ENCODE assay signal across 11 mouse cellular contexts in genomic region chr4:132592958-132593357, GRCm38 (mm10). TPM values are rescaled to one million over a fixed set of nuclear protein-coding genes. Genes with fewer than 3 reads are reported as not detected.
DNase-seq lines count a peak whose midpoint lies in the region; ATAC-seq lines count a peak whose summit lies in the region.
"Had no signal": no experiment of that assay in that cellular context is flagged by ENCODE, and none has a peak within 500 bp of the region (broad histone marks: within the 10 kb centered on the region; RNA-seq: fewer than 3 reads in every experiment).

No protein-coding gene starts in this region.

- H3K36me3 ChIP-seq in limb, embryonic 10.5 days: no peaks in the 10 kb centered on the region
- H3K36me3 ChIP-seq in forebrain, embryonic 16.5 days (ENCODE audit: control insufficient read depth, insufficient read depth): no peaks in the 10 kb centered on the region
- H3K36me3 ChIP-seq: embryonic facial prominence, embryonic 13.5 days; limb, embryonic 12.5 days had no signal

- DNase-seq in layer of hippocampus, adult 9-11 months: peak; percentile 69
- DNase-seq in layer of hippocampus, adult 8-10 months (ENCODE audit: low spot score in 2 of 2): no peak
- peak; percentile 36 for DNase-seq in brain, adult 2 months (ENCODE audit: low read depth, low spot score)
- peak; percentile 69 for DNase-seq in lung, postnatal 25 days (ENCODE audit: low spot score)
- peak; percentile 62 to 71 for DNase-seq in spleen, postnatal 4 days (ENCODE audit: low spot score in 2 of 2)
- DNase-seq in limb, embryonic 10.5 days (ENCODE audit: low spot score): no peak
- DNase-seq: kidney, postnatal 14 days had no signal

- H3K9me3 ChIP-seq in limb, embryonic 10.5 days (replicated peaks): no peaks in the 10 kb centered on the region
- H3K9me3 ChIP-seq in forebrain, embryonic 16.5 days (ENCODE audit: control insufficient read depth, low read length): no peaks in the 10 kb centered on the region
- H3K9me3 ChIP-seq: embryonic facial prominence, embryonic 13.5 days; limb, embryonic 12.5 days had no signal

- no peak overlapping the region for H3K4me2 ChIP-seq in forebrain, embryonic 16.5 days (ENCODE audit: low read length)
- H3K4me2 ChIP-seq: embryonic facial prominence, embryonic 13.5 days; limb, embryonic 12.5 days had no signal

- no peak overlapping the region for H3K9ac ChIP-seq in forebrain, embryonic 16.5 days (replicated peaks; ENCODE audit: low read depth, low read length)
- H3K9ac ChIP-seq: embryonic facial prominence, embryonic 13.5 days; limb, embryonic 12.5 days had no signal

- WGBS in limb, embryonic 10.5 days: 94% methylated on average over 9 of the region's 9 CpGs
- 93% methylated on average over 9 of the region's 9 CpGs for whole genome bisulfite sequencing in forebrain, embryonic 16.5 days

- no peaks in the 10 kb centered on the region for H3K27me3 ChIP-seq in limb, embryonic 10.5 days (ENCODE audit: low read depth, poor library complexity, severe bottlenecking)
- no peaks in the 10 kb centered on the region for H3K27me3 ChIP-seq in forebrain, embryonic 16.5 days (replicated peaks; ENCODE audit: control insufficient read depth, insufficient read depth, low read length)
- H3K27me3 ChIP-seq: embryonic facial prominence, embryonic 13.5 days; limb, embryonic 12.5 days had no signal

- H3K4me3 ChIP-seq in limb, embryonic 10.5 days: no peak overlapping the region
- H3K4me3 ChIP-seq in forebrain, embryonic 16.5 days (replicated peaks; ENCODE audit: low read length): no peak overlapping the region
- H3K4me3 ChIP-seq: embryonic facial prominence, embryonic 13.5 days; limb, embryonic 12.5 days had no signal

- ATAC-seq in forebrain, embryonic 16.5 days: no peak
- ATAC-seq: midbrain, embryonic 16.5 days had no signal

- no peak overlapping the region for H3K27ac ChIP-seq in limb, embryonic 10.5 days
- H3K27ac ChIP-seq in forebrain, embryonic 16.5 days (ENCODE audit: low read length): no peak overlapping the region
- H3K27ac ChIP-seq: embryonic facial prominence, embryonic 13.5 days; limb, embryonic 12.5 days had no signal

- H3K4me1 ChIP-seq in limb, embryonic 10.5 days: no peaks in the 10 kb centered on the region
- H3K4me1 ChIP-seq in forebrain, embryonic 16.5 days (replicated peaks; ENCODE audit: control insufficient read depth, insufficient read depth, low read length): no peaks in the 10 kb centered on the region
- H3K4me1 ChIP-seq: embryonic facial prominence, embryonic 13.5 days; limb, embryonic 12.5 days had no signal

RNA-seq across cellular contexts. Expression of gene Ptafr, which starts 29.1 kb away (rescaled TPM):
- 1 to 10 TPM; 1.1 to 3.8 (median 2.5) TPM for total RNA-seq in layer of hippocampus, adult 8-10 months (2022)
- 0.20 and 0.25 TPM in 2 replicates for polyA plus RNA-seq in limb, embryonic 10.5 days (2016; fragmentation: Nextera tagmentation; extraction: Ambion mirVana)
- polyA plus RNA-seq in forebrain, embryonic 16.5 days (2015; fragmentation: Nextera tagmentation; extraction: Ambion mirVana): 0.25 and 0.39 TPM in 2 replicates

RNA-seq across cellular contexts. Expression of gene Eya3, which starts 45.8 kb away (rescaled TPM):
- total RNA-seq in layer of hippocampus, adult 8-10 months (2022): 10 to 100 TPM; 28.7 to 31.1 (median 29.0) TPM
- polyA plus RNA-seq in limb, embryonic 10.5 days (2016; fragmentation: Nextera tagmentation; extraction: Ambion mirVana): 41.9 and 43.0 TPM in 2 replicates
- 17.6 and 18.4 TPM in 2 replicates for polyA plus RNA-seq in forebrain, embryonic 16.5 days (2015; fragmentation: Nextera tagmentation; extraction: Ambion mirVana)

RNA-seq across cellular contexts. Expression of gene Dnajc8, which starts 57.6 kb away (rescaled TPM):
- 100 to 1,000 TPM in 2 of 4 experiments, 10 to 100 TPM in 2; 88.8 to 104 (median 94.6) TPM for total RNA-seq in layer of hippocampus, adult 8-10 months (2022)
- polyA plus RNA-seq in limb, embryonic 10.5 days (2016; fragmentation: Nextera tagmentation; extraction: Ambion mirVana): 213 and 229 TPM in 2 replicates
- 132 and 140 TPM in 2 replicates for polyA plus RNA-seq in forebrain, embryonic 16.5 days (2015; fragmentation: Nextera tagmentation; extraction: Ambion mirVana)

RNA-seq across cellular contexts. Expression of gene Atpif1, which starts 59.5 kb away (rescaled TPM):
- 100 to 1,000 TPM; 313 to 407 (median 357) TPM for total RNA-seq in layer of hippocampus, adult 8-10 months (2022)
- polyA plus RNA-seq in limb, embryonic 10.5 days (2016; fragmentation: Nextera tagmentation; extraction: Ambion mirVana): 1,005 and 1,007 TPM in 2 replicates
- 1,102 and 1,203 TPM in 2 replicates for polyA plus RNA-seq in forebrain, embryonic 16.5 days (2015; fragmentation: Nextera tagmentation; extraction: Ambion mirVana)

Comparison
In these comparisons a context has a peak if more than half of its experiments do, and no peak if none do; other contexts are left out.
1. DNase-seq: peak in layer of hippocampus, adult 9-11 months (single experiment), brain, adult 2 months (single experiment), lung, postnatal 25 days (single experiment) and spleen, postnatal 4 days (2 of 2); none in layer of hippocampus, adult 8-10 months (0 of 2) and limb, embryonic 10.5 days (single experiment).